Mouse (Mus musculus) cortical plate, adult 2 months (tissue): Measurements from ENCODE around the gene Ibtk.

ENCODE experiments used
- CTCF ChIP-seq: fragments of 200-500 bp; IDR thresholded peaks from 2 replicates; pipeline ENCODE4 v1.5.1; 2011; ENCODE audit warnings: mild to moderate bottlenecking, control low read depth, low read length; ENCODE audit not compliant: insufficient read depth; ENCODE audit errors: extremely low read depth
- POLR2A ChIP-seq: fragments of 200-500 bp; IDR thresholded peaks from 2 replicates; pipeline ENCODE4 v1.6.1; 2011; ENCODE audit warnings: mild to moderate bottlenecking, low read length, control low read depth; ENCODE audit not compliant: insufficient read depth; ENCODE audit errors: extremely low read depth

- no peak for TF ChIP-seq CTCF
- TF ChIP-seq POLR2A: no peak
Observed at GRCm38 (mm10) chr9:85749922-85750509, 882 bp upstream of the Ibtk start.
